Mouse (Mus musculus): ENCODE results near the gene Dclk3.

DNA sequence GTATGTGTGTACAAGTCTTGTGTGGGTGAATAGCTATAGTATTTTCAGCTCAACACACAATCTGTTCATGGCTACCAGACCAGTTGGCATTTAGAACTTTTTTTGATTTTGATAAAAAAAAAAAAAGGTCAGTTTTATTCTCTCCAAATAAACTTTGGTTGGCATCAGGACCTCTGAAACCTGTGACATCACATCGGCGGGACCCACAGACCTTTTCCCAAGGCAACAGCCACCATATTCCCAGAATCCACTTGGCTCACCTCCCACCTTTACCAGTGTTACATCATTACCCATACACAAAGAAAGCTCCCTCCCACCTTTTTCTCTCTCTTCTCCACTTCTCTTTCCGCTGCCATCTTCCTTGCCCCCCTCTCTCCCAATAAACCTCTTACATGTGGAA is 36.4 kb downstream of the Dclk3 start:
- no peak for TF ChIP-seq CTCF (IDR thresholded peaks at IDR 0.05; ENCODE audit: low read depth, low read length)
- TF ChIP-seq POLR2A (IDR thresholded peaks at IDR 0.05; ENCODE audit: extremely low read depth, insufficient read depth, low read length), result no peak

All from liver, adult 2 months (tissue).